Mouse (Mus musculus) gastrocnemius, adult 2 months (tissue): ENCODE data around the gene Cox11. TPM values are rescaled to one million over a fixed set of nuclear protein-coding genes. Genes with fewer than 3 reads are reported as not detected.

ENCODE experiments used
- DNase-seq: peaks from one replicate; pipeline ENCODE4 v3.0.0; 2022
- H3K27ac ChIP-seq: fragments of 200-600 bp; 2 replicates; pipeline ENCODE4 v1.8.1; 2022; ENCODE audit warnings: mild to moderate bottlenecking
- H3K4me3 ChIP-seq: fragments of 200-600 bp; 2 replicates; pipeline ENCODE4 v1.8.1; 2022; ENCODE audit warnings: mild to moderate bottlenecking, moderate library complexity
- CTCF ChIP-seq: fragments of 200-600 bp; IDR thresholded peaks from 2 replicates; pipeline ENCODE4 v1.8.1; 2022; ENCODE audit warnings: antibody characterized with exemption, mild to moderate bottlenecking, moderate library complexity
- intact Hi-C: fragments of 180-260 bp; cut with DNase I; formaldehyde crosslinking; loops from one replicate; pipeline ENCODE4 v1.15.1; 2025
- total RNA-seq, 2 experiments: library from RNA; stranded (reverse); gene quantifications; 2 replicates each; pipeline ENCODE4 v1.2.3; 2021

Cox11 gene
- total RNA-seq, 2 experiments from 2014 or later = 20.1 to 27.9 TPM

DNA sequence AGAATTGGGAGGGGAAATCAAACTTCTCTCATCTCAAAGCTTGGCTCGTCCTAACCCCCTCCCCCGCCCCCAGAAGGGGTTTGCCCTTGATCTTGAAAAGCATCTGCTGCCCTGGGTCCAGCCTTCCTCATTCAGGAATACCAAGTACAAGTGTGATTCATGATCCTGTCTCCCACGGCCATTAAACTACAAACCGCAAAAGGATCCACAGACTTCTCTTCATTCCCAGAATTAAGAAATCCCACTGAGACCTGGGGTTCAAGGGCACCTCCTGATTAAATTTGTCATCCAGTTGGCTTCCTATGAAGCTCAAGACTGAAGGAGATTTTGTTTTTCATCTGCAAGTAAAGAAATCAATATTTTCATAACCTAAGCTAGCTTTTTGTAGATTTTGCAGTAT, 56.2 kb downstream of the Cox11 start:
- H3K27ac ChIP-seq = no peak overlapping the region
- intact Hi-C loops = no loop called here
- TF ChIP-seq CTCF = no peak
- H3K4me3 ChIP-seq = no peak overlapping the region
- no peak for DNase-seq

Other genes starting within 250 kb of the Cox11 start
- 1 to 10 TPM; 3.7 to 8.3 TPM for gene Hlf, start 247.3 kb upstream of the Cox11 start, total RNA-seq
- 10 to 100 TPM; 14.8 to 16.8 TPM for gene Stxbp4, start 89 bp upstream of the Cox11 start, total RNA-seq
- gene Tom1l1, start 50.2 kb downstream of the Cox11 start, total RNA-seq = 10 to 100 TPM; 13.2 to 15.9 TPM